Mouse (Mus musculus) MEL (cell line): ENCODE results near the gene Rnf157. TPM values are rescaled to one million over a fixed set of nuclear protein-coding genes. Genes with fewer than 3 reads are reported as not detected.

Source experiments
- DNase-seq: peaks from one replicate; pipeline ENCODE4 v3.0.0; 2011; ENCODE audit warnings: low read depth, low spot score
- H3K27ac ChIP-seq: 2 replicates; pipeline ENCODE4 v1.5.1; 2012; ENCODE audit warnings: low read depth, mild to moderate bottlenecking, control low read depth, low read length, moderate library complexity; ENCODE audit not compliant: control insufficient read depth
- H3K27me3 ChIP-seq, 2 experiments: fragments of 150-350 bp in 1 of 2; sonication (generic) in 1 of 2; 2 replicates each; pipeline ENCODE4 v1.6.1; 2012; ENCODE audit warnings: low read length in 2 of 2, mild to moderate bottlenecking in 2 of 2, improper control_type of control experiment in 1 of 2, moderate library complexity in 1 of 2; ENCODE audit not compliant: insufficient read depth in 2 of 2, control insufficient read depth in 1 of 2
- H3K36me3 ChIP-seq, 2 experiments: 2 replicates each; pipeline ENCODE4 v1.6.1; 2012 to 2014; ENCODE audit warnings: low read length in 2 of 2, improper control_type of control experiment in 1 of 2, inconsistent platforms in 1 of 2, mild to moderate bottlenecking in 1 of 2; ENCODE audit not compliant: insufficient read depth in 2 of 2, control insufficient read depth in 1 of 2
- H3K4me1 ChIP-seq, 2 experiments: fragments of 150-350 bp in 1 of 2; sonication (generic) in 1 of 2; 2 replicates each; pipeline ENCODE4 v1.6.1; 2012; ENCODE audit warnings: low read length in 2 of 2, improper control_type of control experiment in 1 of 2, mild to moderate bottlenecking in 1 of 2; ENCODE audit not compliant: insufficient read depth in 2 of 2, control insufficient read depth in 1 of 2
- H3K4me3 ChIP-seq, 2 experiments: fragments of 150-350 bp in 1 of 2; sonication (generic) in 1 of 2; 2 replicates each; pipeline ENCODE4 v1.5.1; 2012; ENCODE audit warnings: low read depth in 2 of 2, low read length in 2 of 2, mild to moderate bottlenecking in 2 of 2, moderate library complexity in 2 of 2, control low read depth in 1 of 2, improper control_type of control experiment in 1 of 2; ENCODE audit not compliant: control insufficient read depth in 1 of 2, insufficient read depth in 1 of 2
- H3K79me2 ChIP-seq: 2 replicates; pipeline ENCODE4 v1.6.1; 2012; ENCODE audit warnings: mild to moderate bottlenecking, low read length, moderate library complexity; ENCODE audit not compliant: control insufficient read depth, poor library complexity, insufficient read depth
- H3K9ac ChIP-seq: 2 replicates; pipeline ENCODE4 v1.6.1; 2012; ENCODE audit warnings: low read depth, mild to moderate bottlenecking, control low read depth, low read length, moderate library complexity; ENCODE audit not compliant: control insufficient read depth, poor library complexity, severe bottlenecking
- H3K9me3 ChIP-seq: fragments of 150-350 bp; sonication (generic); replicated peaks from 2 replicates; pipeline ENCODE4 v1.6.1; 2012; ENCODE audit warnings: mild to moderate bottlenecking, low read length, improper control_type of control experiment, moderate library complexity; ENCODE audit not compliant: insufficient read depth
- BHLHE40 ChIP-seq: IDR thresholded peaks from 2 replicates; pipeline ENCODE4 v1.6.1; 2012; ENCODE audit warnings: low read depth, mild to moderate bottlenecking, inconsistent platforms, low read length, improper control_type of control experiment, borderline replicate concordance
- CHD2 ChIP-seq: IDR thresholded peaks from 2 replicates; pipeline ENCODE4 v1.6.1; 2011; ENCODE audit warnings: low read length, improper control_type of control experiment
- CTCF ChIP-seq, 3 experiments: IDR thresholded peaks in 2 of 3; conservative IDR thresholded peaks in 1 of 3; 2 replicates each; pipeline ENCODE4 v1.5.1; 2011 to 2012; ENCODE audit warnings: low read length in 3 of 3, low read depth in 2 of 3, mild to moderate bottlenecking in 2 of 3, improper control_type of control experiment in 1 of 3, inconsistent platforms in 1 of 3, mixed read lengths in 1 of 3, moderate library complexity in 1 of 3; ENCODE audit not compliant: control insufficient read depth in 1 of 3, insufficient read depth in 1 of 3, poor library complexity in 1 of 3, severe bottlenecking in 1 of 3
- EP300 ChIP-seq, 2 experiments: IDR thresholded peaks; 2 replicates each; pipeline ENCODE4 v1.6.1; 2011; ENCODE audit warnings: improper control_type of control experiment in 2 of 2, low read length in 2 of 2, low read depth in 1 of 2, mild to moderate bottlenecking in 1 of 2
- ETS1 ChIP-seq: IDR thresholded peaks from 2 replicates; pipeline ENCODE4 v1.6.1; 2012; ENCODE audit warnings: low read depth, mild to moderate bottlenecking, inconsistent platforms, low read length, improper control_type of control experiment, moderate library complexity
- NELFE ChIP-seq: IDR thresholded peaks from 2 replicates; pipeline ENCODE4 v1.6.1; 2011; ENCODE audit warnings: low read depth, low read length, improper control_type of control experiment
- POLR2AphosphoS2 ChIP-seq: IDR thresholded peaks from 2 replicates; pipeline ENCODE4 v1.6.1; 2011; ENCODE audit warnings: low read length, improper control_type of control experiment
- POLR2AphosphoS5 ChIP-seq: IDR thresholded peaks from 2 replicates; pipeline ENCODE4 v1.6.1; 2012; ENCODE audit warnings: low read depth, borderline replicate concordance, mild to moderate bottlenecking, inconsistent platforms, low read length, moderate library complexity, mixed read lengths
- RAD21 ChIP-seq: IDR thresholded peaks from 2 replicates; pipeline ENCODE4 v1.6.1; 2011; ENCODE audit warnings: mild to moderate bottlenecking, low read depth, low read length, improper control_type of control experiment
- SIN3A ChIP-seq: IDR thresholded peaks from 2 replicates; pipeline ENCODE4 v1.6.1; 2012; ENCODE audit warnings: low read length, improper control_type of control experiment, inconsistent platforms
- UBTF ChIP-seq: IDR thresholded peaks from 2 replicates; pipeline ENCODE4 v1.6.1; 2012; ENCODE audit warnings: low read depth, mild to moderate bottlenecking, inconsistent platforms, low read length, improper control_type of control experiment, moderate library complexity, borderline replicate concordance; ENCODE audit not compliant: insufficient read depth
- ZKSCAN1 ChIP-seq: IDR thresholded peaks from 2 replicates; pipeline ENCODE4 v1.6.1; 2012; ENCODE audit warnings: low read depth, mild to moderate bottlenecking, inconsistent platforms, low read length, improper control_type of control experiment, moderate library complexity
- ZNF384 ChIP-seq: IDR thresholded peaks from 2 replicates; pipeline ENCODE4 v1.6.1; 2012; ENCODE audit warnings: low read depth, mild to moderate bottlenecking, inconsistent platforms, low read length, improper control_type of control experiment
- polyA plus RNA-seq, 2 experiments: library from polyadenylated mRNA; stranded (reverse) in 1 of 2; unstranded in 1 of 2; fragments of >175 nt in 1 of 2; fragments of >200 nt in 1 of 2; gene quantifications; 2 replicates each; pipeline versions ENCODE4 v1.2.1 to v1.2.4; 2012; ENCODE audit warnings: low replicate concordance in 2 of 2, low read depth in 1 of 2; ENCODE audit not compliant: insufficient read length in 2 of 2, insufficient read depth in 1 of 2, missing spikeins in 1 of 2
- total RNA-seq: library from RNA; depleted of rRNA; stranded (reverse); fragments of 300-350 nt; gene quantifications from 2 replicates; pipeline ENCODE4 v1.2.3, GENCODE M21; 2012

Rnf157 gene
- total and polyA plus RNA-seq, 3 experiments: 7.5 to 10.9 TPM; not detected in 1

- Histone ChIP-seq H3K27ac (no peak overlapping the region), H3K9ac (no peak overlapping the region), H3K79me2 (no peaks in the 10 kb centered on the region), H3K4me3 (no peak overlapping the region), H3K4me1 (no peaks in the 10 kb centered on the region; a peak in 1 of 4 replicates), H3K9me3 (no peaks in the 10 kb centered on the region), H3K36me3 (no peaks in the 10 kb centered on the region), H3K27me3 (no peaks in the 10 kb centered on the region)
- DNase-seq: no peak
- TF ChIP-seq NELFE (no peak), CHD2 (no peak), POLR2AphosphoS5 (no peak), ETS1 (no peak), UBTF (no peak), ZKSCAN1 (no peak), CTCF (IDR thresholded peaks at IDR 0.05 in 2 of 3, conservative IDR thresholded peaks at IDR 0.05 in 1 of 3; ENCODE audit: control insufficient read depth in 1 of 3, insufficient read depth in 1 of 3, low read depth in 2 of 3, low read length in 3 of 3, poor library complexity in 1 of 3, severe bottlenecking in 1 of 3) (no peak), ZNF384 (no peak)
Measured at GRCm38 (mm10) chr11:116388841-116389480, 23.9 kb downstream of the Rnf157 start.

GRCm38 (mm10) chr11:116387086-116388071, 25.5 kb downstream of the Rnf157 start:
- DNase-seq: no peak
- Histone ChIP-seq H3K79me2 (no peaks in the 10 kb centered on the region), H3K4me1 (no peaks in the 10 kb centered on the region; a peak in 1 of 4 replicates), H3K9me3 (no peaks in the 10 kb centered on the region), H3K9ac (no peak overlapping the region), H3K36me3 (no peaks in the 10 kb centered on the region), H3K27me3 (no peaks in the 10 kb centered on the region), H3K4me3 (no peak overlapping the region), H3K27ac (no peak overlapping the region)
- TF ChIP-seq NELFE (no peak), ETS1 (no peak), RAD21 (no peak), POLR2AphosphoS2 (no peak), SIN3A (no peak), BHLHE40 (no peak), EP300 (IDR thresholded peaks at IDR 0.05; ENCODE audit: low read depth in 1 of 2, low read length in 2 of 2) (no peak)
